Mouse (Mus musculus) layer of hippocampus, adult 9-11 months (tissue): ENCODE data around the gene Lamtor2.

Experiments used
- DNase-seq: peaks from one replicate; pipeline ENCODE4 v3.0.0; 2022

Lamtor2 gene

DNA sequence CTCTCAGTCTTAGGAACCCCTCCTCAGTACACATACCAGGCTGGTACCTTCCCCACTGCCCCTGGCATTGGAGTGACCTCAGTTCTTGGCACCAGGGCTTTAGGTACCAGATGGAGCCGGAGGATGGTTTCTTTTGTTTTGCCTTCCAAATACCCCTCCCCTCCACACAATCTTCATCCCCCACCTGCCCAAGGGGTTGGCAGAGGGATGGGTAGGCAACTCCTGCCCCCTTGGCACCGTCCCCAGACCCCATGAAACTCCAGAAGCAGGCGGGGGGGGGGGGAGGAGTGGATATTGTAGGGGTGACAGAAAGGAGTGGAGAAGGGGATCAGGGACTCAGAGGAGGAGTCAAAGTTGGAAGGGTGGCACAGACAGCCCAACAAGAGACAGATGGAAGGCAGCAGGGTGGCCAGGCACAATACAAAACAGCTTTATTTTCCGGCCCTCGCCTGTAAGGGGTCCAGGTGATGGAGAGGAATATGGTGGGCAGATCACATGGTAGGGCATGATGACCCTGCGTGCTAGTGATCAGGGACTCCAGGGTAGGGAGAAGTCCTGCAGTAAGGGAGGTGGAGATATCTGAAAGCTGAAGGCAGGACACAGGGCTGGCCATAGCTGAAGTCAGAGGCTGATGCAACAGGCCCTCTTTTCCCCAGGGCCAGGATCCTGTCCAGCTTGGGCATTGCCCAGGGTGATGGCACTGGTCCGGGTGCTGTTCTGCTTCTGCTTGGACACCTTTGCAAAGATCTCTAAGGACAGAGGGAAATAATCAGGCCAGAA, 11.1 kb downstream of the Lamtor2 start:
- no peak for DNase-seq

DNA sequence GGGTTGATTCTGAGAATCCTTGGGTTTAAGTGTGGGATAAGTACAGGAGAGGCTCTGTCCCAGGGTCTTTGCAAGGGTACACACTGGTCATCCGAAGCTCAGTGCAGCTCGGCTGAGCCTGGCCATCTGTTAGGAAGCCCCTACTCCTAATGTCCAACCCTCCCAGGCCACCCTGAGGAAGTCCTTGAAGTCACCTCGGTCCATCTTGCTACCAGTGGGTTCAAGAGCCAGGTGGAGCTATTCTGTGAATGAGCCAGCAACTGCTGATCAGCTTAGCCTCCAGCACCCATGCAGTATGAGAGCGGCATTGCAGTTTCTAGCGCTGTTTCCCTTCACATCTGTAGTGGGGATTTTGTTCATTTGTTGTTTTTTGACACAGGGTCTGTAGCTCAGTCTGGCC, 12.8 kb downstream of the Lamtor2 start:
- no peak for DNase-seq

GRCm38 (mm10) chr3:88539397-88539796, 13.5 kb downstream of the Lamtor2 start:
- no peak for DNase-seq

- DNase-seq = no peak
These were observed 14.4 kb downstream of the Lamtor2 start for GRCm38 (mm10) chr3:88538271-88539145.

- DNase-seq = no peak
These were observed 15.7 kb downstream of the Lamtor2 start for GRCm38 (mm10) chr3:88537146-88537545.

- DNase-seq = peak; percentile 88
These were observed 16.6 kb downstream of the Lamtor2 start for GRCm38 (mm10) chr3:88536103-88536930.

GRCm38 (mm10) chr3:88535527-88535926, 17.3 kb downstream of the Lamtor2 start:
- no peak for DNase-seq

DNA sequence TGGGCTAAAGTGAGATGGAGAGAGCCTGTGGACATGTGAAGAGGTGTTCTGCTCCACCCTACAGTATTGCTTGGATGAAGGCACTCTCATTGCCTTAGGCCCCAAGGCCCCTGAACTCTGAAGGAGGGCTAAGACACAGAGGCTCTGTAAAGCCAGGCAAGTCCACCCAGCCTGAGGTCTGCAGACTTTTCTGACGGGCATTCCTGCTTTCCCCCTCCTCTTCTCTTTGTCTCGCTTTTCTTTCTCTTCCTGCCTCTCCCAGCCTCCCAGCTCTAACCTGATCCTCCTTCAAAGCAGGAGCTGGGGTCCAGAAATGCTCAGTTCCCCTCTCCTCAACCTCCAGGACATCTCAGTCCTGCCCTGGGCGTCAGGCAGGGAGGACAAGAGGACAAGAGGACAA, 17.9 kb downstream of the Lamtor2 start:
- no peak for DNase-seq

GRCm38 (mm10) chr3:88533706-88534105, 19.2 kb downstream of the Lamtor2 start:
- no peak for DNase-seq

DNA sequence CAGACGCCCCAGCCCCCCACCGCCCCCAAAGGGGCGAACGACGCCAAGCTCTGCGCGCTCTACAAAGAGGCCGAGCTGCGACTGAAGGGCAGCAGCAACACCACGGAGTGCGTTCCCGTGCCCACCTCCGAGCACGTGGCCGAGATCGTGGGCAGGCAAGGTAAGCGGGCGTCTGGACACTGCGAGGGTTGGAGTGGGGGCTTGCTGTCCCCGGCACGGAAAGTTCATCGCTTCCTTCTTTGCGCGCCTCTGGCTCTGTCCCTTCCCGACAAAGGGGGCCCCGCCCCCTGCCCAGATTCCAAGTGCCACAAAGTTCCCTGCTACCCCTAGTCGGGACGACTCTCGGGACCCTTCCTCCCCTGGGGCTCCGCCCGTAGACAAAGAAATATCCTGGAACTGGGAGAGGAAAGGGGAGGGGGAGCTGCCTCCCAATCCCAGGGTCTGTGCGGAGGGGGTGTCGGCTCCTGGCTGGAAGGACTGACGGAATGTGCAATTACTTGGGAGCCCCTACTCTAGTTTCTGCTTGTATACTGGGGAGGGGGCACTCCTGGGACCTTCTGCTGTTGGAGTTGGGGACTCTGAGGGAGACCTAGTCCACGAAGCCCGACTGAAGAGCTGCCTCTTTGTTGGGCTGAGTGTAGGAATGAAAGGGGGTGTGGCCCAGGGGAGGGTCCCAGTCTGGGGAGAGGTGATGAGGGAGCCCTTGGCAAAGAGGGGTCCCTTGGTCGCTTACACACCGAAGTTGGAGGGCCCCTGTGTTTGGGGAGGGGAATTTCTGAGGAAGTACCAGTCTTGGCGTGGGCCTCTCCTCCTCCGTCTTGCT, 20.0 kb downstream of the Lamtor2 start:
- no peak for DNase-seq

- no peak for DNase-seq
These were observed 20.6 kb downstream of the Lamtor2 start, which contains the start of gene Mex3a for GRCm38 (mm10) chr3:88532299-88532674. Gene Mex3a, plus strand, starts transcription at chr3:88532395.

DNA sequence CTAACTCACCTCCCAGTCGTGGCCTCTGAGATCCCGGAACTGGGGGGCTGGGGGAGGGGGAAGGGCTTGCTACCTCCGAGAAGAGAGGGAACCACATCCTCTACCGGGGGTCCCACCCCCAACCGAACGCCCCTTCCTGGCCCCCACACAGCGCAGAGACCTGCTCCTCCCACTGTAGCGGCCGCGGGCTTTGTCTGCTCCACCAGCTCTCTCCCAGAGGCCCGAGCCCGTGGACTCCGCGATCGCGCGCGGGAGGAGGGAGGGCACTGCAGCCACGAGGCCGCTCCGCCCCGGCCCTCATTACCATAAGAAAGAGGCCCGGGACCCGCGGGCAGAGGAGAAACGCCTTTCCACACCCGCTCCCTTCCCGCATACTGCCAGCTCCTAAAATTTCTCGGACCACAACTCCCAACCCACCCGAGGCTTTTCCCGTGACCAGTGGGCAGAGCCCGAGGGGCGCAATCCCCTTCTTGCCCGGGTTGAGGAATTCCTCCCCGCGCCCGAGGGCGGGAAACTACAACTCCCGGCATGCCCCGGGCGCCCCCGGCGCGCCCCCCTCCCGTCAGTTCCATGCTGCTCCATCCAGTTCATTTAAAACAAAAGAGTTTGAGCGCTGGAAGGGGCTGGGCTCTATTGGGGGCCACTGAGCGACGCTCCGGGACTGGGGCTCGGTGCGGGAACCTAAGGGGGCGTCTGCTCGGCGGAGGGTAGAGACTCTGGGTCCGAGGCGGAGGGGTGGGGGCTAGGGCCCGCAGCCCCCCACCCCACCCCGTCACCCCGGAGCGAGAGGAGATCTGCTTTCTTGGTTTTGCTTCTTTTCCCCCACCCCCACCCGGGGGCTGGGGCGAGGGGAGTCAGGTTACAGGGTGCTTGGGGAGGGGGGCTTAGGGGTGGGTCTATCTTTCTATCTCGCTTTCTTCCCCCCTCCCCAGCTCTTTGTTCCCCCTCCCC, 21.3 kb downstream of the Lamtor2 start:
- peak; percentile 83 for DNase-seq

DNA sequence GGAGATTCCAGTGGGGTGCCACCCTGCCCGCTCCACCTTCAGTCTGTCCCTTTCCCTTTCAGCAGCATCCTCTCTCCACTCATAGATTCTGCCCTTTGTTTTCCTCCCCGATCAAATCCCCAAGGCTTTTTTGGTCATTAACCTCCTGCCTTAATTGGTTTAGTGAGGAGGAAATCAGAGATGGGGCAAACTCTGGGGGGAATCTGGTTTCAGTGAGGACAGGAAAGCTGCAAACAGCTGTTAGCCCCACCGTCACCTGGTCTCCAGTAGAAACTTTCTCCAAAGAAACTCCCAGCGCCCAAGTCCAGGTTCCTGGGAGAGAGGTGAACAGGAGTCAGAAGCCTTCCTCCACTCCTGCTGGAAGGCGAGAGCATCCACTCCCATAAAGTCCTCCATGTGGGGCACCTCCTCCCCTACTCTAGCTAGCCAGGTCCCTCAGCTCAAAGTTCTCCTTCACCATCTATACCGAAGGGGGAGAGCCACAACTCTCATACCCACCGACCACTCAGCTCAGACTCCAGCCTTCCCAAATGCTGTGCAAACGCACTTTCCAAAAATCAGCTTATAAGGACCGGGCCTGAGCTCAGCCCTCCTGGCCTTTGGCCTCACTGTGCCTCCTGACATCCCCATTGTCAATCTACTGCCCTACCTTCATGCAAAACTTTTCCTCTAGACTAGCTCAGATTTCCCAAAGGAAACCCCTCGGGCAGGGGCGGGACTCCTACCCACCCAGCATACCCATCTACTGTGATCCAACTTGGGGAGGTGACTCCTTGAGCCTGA, 22.6 kb downstream of the Lamtor2 start:
- DNase-seq = no peak

DNA sequence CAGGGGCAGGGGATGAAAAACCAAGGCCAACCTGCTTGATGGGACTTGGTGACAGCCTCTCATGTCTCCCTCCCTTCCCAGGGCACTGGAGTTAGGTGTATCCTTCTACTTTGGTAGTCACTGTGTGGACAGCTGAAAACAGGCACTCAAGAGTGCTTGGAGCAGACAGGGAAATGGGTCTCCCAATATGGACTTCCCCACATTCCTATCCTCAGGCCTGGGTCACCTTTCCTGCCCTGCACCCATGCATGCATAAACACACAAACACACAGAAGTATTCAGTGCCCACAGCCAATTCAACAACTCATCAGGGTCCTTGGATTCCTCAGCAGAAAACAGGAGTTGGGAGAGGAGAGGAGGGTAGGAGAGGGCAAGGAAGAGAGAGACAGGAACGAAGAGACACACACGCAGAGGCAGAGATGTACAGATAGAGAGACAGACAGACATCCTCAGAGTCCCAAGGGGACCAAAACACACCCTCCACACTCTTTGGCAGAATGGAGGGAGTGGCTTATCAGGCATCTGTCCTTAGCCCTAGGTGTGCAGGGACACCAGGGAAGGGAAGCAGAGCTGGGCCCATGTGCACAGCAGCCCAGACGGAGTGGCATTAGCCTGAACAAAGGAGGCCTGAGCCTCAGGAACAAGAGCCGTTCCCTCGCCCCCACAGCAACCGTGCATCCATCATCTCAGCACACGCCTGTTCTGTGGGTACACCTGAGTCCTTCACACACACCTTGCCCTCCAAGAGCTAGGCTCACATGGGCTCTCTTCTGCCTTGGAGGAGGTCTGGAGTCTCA, 23.5 kb downstream of the Lamtor2 start:
- no peak for DNase-seq

DNA sequence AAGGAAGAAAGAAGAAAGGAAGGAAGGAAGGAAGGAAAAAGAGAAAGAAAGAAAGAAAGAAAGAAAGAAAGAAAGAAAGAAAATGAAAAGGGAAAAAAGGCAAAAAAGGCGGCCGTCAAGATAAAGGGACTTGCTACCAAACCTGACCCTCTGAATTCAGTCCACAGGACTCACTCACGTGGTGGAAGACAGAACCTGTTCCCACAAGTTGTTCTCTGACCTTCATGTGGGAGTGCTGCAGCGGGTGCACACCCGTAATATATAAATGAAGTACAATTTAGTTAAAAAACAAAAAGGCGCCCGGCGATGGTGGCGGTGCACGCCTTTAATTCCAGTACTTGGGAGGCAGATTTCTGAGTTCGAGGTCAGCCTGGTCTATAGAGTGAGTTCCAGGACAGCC, 24.2 kb downstream of the Lamtor2 start:
- no peak for DNase-seq

DNA sequence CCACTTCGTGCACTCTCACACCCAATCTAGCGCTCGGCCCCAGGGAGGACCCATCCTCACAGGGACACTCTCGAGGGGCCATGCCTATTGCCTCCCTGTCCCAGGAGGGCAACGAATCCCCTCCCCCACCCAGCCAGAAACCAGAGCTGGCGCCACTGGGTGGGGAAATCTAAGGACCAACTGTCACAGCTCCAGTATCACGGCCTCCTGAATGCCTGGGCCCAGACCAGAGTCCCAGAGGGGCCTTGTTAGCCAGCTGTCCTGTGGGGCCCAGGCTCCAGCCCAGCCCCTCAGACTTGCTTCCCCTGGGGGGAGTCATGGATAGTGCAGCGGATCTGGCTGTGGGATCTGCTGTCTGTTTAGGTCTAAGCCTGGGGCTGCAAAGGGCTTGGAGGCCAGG, 25.3 kb downstream of the Lamtor2 start:
- DNase-seq = no peak

- peak; percentile 81 for DNase-seq
These were observed 26.4 kb downstream of the Lamtor2 start for GRCm38 (mm10) chr3:88526157-88527131.

- no peak for DNase-seq
These were observed 27.9 kb downstream of the Lamtor2 start for GRCm38 (mm10) chr3:88525021-88525420.
